Mouse (Mus musculus): ENCODE results near the gene Thra. TPM values are rescaled to one million over a fixed set of nuclear protein-coding genes. Genes with fewer than 3 reads are reported as not detected.
A peak's percentile ranks its signal among the peaks of the same experiment; 100 is the strongest.
"Not testable (repeated sequence)": the region's sequence is repeated elsewhere in the genome, so short reads cannot be mapped to it uniquely, and the experiment has no call there.

Thra gene
- total RNA-seq, 4 experiments from 2014 or later = 92.5 to 98.4 (median 95.1) TPM

DNA sequence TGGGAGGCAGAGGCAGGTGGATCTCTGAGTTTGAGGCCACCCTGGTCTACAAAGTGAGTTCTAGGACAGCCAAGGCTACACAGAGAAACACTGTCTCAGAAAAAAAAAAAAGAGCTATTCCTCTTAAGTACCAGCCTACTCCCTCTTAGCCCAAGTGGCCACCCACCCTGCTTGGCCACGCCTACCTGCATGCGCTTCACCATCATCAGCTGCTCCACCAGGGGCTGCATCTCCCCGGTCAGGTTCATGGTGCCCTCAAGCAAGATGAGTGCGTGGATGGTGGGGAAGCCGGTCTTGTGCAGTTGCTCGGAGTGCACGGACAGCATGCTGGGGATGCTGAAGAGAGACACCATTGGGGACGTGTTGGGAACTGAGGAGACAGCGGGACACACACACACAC is 24.5 kb upstream of the Thra start:
- no peak for DNase-seq (ENCODE audit: low spot score)

DNA sequence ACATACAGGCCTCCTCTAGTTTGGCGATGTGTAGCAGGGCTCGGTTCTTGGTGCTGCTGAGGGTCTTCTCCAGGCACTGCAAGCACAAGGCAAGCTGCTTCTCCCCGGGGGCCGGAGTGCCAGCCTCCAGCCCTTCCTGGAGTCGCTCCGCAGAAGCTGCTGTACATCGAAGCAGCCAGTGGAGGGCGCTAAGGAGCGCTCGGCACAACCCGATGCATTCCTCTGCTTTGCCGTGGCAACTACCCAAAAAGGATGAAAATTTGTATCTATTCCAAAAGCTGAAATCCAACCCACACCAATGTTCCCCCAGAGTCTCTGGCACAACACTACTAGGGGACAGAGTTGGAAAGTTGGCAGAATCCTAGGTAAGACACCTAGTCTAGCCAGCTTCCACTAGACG is 22.5 kb upstream of the Thra start:
- peak; percentile 72 for DNase-seq (ENCODE audit: low spot score)

DNA sequence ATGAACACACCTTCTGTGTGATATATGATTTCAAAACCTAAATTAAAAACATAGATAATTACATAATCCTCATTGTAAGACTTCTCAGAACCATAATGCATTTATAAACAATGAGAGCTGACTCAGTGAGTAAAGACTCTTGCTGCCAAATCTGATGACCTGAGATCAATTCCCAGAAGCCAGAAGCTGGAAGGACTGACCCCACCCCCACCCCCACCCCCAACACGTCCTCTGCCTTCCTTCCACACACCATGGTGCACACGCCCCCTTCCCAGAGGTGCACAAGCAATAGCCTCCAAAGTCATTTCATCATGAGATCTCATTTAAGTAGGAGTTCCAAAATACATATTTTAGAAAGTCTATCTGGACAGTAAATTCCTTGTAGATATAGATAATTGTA is 19.7 kb upstream of the Thra start:
- no peak for DNase-seq (ENCODE audit: low spot score)

DNA sequence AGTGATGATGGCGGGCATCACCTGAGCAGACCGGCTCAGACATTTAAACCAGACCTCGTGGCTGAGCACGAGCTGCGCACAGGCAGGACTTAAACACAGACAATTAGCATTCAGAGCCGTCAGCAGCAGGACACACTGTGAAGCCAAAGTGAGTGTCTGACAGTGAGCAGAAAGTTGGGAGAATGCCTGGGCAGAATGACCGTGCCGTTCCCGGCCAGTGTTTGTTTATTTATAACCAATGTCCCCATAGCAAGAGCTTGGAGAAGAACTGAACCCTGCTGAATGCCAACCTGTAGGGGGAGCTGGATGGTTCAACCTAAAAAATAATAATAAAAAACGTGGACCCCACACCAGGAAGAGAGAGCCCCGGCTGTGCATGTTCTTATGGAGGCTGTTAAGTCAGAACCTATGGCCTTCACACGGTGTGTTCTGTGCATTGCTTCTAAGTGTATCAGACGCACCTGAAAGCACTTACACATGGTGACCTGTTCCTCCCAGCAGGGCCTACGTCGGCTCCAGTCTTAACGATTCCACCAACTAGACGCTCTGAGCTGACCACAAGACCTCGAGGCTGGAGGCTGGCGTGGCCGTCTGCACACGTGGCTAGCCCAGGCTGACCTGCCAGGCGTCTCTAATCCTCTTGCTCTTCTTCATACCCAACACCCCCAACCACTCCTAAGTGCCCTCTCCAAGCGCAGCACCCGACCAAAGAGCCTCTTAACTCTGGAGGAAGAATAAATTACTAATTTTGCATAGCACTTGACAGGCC is 18.8 kb upstream of the Thra start:
- DNase-seq (ENCODE audit: low spot score) = peak; percentile 89

GRCm38 (mm10) chr11:98723098-98723497 is 17.3 kb upstream of the Thra start:
- no peak for DNase-seq (ENCODE audit: low spot score)

DNA sequence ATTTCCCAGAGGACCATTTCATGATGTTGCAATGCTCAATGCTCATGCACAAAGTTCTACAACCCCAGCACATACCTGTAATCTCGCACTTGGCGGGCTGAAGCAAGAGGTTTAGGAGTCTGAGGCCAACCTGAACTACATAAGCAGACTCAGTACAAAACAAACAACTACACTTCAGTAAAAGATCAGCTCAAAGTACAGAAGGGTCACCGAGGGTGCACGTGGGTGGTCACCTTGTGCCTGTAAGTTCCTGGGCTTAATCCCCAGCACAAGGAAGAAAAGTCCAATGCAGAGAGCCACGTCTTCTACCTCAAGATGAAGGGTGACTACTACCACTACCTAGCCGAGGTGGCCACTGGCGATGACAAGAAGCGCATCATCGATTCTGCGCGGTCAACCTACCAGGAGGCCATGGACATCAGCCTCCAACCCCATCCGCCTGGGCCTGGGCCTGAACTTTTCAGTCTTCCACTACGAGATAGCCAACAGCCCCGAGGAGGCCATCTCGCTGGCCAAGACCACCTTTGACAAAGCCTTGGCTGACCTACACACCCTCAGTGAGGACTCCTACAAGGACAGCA is 14.4 kb upstream of the Thra start:
- DNase-seq (ENCODE audit: low spot score) = no peak

DNA sequence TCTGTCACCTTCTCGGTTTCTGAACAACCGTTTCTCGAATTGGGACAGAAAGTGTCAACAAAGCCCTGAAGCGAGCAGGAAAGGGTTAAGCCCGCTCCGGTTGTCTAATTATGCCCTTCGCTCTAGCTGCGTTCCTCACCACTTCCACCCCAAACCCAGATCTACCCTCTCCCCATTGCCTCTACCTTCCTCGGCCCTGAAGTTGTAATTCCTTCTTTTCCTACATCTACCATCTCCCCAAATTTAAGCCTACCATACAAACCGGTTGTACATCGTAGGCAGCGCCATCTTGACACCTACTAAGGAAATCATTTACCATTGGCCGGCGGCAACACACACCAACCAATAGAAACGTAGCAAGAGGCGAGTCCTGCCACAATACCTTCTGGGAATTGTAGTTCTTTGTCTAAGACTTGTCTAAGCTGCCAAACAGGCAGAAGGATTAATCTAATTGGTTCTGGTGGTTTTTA is 11.3 kb upstream of the Thra start, which contains the start of gene Med24:
Med24 (minus strand) TSS at position 317 of the 470 bp plus-strand sequence.
- peak; percentile 95 for DNase-seq (ENCODE audit: low spot score)

- no peak for DNase-seq (ENCODE audit: low spot score)
Observed at GRCm38 (mm10) chr11:98730727-98731126, 9.7 kb upstream of the Thra start.

- DNase-seq (ENCODE audit: low spot score) = no peak
Observed at GRCm38 (mm10) chr11:98731134-98731533, 9.3 kb upstream of the Thra start.

DNA sequence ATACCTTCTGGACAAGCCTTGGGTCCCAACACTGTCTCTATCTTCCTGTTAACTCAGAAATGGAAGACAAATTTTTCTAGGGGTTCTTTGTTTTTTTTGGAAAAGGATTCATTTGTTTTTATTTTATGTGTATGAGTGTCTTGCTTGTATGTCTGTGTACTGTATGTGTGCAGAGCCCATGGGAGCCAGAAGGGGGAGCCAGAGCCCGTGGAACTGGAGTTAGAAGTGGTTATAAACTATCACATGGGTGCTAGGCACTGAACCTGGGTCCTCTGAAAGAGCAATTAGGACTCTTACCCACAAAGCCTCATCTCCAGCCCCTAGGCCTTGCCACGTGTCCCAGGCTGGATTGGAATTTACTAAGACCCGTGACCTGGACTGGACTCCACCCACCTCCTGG is 6.4 kb upstream of the Thra start:
- no peak for DNase-seq (ENCODE audit: low spot score)

DNA sequence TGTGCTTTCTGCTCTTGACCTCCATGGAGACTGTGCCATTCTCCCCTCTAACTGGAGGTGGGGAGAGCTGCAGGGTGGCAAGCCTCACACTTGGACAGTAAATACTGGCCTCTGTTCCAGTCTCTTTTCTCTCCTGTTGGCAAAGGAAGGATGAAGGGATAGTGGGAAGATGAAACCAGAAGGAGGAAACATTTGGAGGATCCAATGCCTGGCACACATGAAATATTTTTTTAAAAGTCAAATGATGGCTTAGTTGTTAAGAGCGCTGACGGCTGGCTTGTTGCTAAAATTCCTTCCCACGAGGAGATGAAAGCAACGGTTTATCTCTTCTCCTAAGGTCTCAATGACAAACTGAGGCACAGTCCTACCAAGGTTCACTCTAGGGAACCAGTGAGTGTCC is 5.3 kb upstream of the Thra start:
- no peak for DNase-seq (ENCODE audit: low spot score)

DNA sequence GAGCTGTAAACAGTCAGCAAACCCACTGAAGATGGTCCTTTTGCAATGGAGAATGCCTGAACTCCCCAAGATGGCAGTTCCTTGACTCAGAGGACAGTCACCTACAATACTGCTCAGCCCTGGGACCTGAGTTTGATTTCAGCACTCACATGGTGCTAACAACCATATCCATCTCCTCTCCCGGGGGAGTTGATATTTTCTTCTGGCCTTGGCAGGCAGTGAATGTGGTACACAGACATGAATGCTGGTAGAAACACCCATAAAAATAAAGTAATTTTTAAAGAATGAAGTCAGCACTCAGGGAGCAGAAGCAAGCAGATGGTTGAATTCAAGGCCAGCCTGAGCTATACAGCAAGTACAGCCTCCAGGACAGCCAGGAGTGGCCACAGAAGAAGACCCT is 4.3 kb upstream of the Thra start:
- DNase-seq (ENCODE audit: low spot score) = no peak

GRCm38 (mm10) chr11:98737220-98737619 is 3.2 kb upstream of the Thra start:
- not testable (repeated sequence) for DNase-seq (ENCODE audit: low spot score)

DNA sequence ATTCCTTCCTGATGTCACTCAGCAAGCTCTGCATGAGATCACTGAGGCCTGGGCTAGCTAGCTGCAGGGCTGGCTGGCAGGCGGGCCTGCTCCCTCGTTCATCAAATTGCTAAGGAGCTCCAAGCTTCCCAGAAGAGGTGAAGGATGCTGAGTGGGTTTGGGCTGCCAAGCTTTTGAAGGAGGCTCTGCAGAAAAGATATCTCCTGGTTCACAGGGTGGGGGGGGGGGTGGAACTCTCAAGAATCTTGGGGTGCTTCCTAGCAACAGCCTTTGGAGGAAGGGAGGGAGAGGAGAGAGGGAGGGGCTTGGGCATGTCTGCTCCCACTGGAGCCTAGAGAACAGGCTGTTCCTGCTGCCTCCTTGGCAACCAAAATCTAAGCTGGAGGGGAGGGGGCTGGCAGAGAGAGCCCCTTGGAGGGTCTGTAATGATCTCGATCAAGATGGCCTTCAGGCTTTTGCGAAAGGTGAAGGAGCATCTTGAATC is 2.0 kb upstream of the Thra start:
- DNase-seq (ENCODE audit: low spot score) = no peak

DNA sequence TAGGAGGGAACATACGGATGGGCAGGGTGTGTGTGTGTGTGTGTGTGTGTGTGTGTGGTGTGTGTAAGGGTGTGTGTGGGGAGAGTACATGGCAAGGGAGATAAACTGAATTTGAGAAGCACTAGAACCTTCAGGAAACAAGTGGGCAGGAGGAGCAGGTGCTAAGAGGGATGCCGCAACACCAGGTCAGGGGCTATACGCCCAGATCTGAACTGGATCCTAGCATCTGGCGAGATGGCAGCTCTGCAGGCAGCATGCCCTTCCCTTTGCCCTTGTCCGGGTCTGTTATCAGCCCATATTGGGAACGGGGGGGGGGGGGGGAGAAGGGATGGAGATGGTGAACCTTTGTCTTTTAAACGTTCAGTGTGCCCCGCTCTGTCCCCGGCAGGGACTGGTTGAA is 1.5 kb upstream of the Thra start:
- no peak for DNase-seq (ENCODE audit: low spot score)

DNA sequence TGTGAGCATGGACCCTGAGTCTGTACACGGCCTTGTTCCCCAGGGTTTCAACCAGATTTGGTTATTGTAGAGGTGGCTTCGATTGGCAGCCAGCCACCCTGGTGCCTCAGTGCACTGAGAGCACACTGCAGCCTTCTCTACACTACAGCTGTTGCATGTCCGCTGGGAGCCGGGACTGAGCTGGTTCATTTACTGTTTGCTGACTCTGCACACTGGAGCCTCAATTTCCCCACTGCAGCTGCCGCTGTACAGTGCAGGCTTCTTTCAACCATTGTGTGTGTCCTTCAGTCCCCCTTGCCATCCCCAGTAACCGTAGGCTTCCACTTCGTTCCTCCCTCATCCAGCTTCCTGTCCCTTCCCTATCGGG is 429 bp upstream of the Thra start:
- DNase-seq (ENCODE audit: low spot score) = no peak

DNA sequence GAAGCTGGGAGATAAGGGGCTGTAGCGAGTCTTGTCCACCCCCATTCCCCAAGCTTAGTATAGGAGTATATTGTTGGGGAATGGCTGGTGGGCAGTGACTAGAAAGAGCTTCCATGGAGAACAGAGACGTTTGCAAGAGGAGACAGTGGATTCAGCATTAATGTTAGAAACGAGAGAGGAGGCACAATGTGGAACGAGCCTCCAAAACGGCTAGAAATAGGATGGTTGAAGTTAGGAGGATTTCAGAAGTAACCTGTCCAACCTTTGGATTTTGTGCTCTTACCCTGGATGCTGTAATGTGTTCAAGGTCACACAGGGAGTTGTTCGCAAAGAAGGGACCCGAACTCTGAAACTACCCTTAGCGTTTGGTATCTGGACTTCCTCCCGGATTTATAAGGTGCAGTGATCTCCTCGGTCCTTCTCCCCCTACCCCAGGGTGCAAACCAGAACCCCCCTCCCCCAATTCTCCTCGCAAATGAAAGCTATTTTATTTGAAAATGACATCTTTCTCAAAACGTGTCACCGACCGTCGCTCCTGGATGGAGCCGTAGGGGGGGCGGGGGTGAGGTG is 698 bp downstream of the Thra start:
- no peak for DNase-seq (ENCODE audit: low spot score)

DNA sequence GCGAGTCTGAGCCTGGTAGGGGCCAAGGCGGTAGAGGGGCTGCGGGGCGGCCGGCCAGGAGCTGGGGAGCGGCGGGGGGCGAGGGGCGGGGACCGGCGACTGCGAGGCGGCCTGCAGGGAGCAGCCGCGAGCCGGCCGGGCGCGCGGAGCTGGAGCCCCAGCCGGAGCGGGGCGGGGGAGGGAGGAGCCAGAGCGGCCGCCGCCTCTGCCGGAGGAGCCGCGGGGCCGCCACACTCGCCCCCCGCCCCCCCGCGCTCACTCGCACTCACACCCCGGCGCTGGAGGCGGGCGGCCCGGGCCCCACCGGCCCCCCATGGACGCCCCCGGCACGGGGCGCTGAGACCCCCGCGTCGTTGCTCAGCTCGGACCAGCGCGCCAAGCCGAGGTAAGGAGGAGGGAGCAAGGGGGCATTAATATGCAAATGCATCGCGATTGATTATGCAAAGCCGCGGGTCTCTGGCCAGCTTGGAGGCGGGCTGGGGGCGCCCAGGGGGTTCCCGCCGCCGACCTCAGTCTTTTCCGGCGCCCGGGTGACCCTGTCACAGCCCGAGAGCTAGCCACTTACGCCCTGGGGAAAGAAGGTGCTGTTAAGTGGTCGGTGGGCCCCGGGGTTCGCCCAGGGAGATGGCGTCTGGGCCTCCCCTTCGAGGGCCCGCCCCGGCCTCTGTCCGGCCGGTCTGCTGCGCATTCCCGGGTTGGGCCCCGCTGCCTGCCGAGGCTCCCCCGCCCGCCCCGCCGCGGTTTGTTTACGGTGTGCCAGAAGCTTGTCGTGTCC is 1.4 kb downstream of the Thra start:
- DNase-seq (ENCODE audit: low spot score) = no peak

DNA sequence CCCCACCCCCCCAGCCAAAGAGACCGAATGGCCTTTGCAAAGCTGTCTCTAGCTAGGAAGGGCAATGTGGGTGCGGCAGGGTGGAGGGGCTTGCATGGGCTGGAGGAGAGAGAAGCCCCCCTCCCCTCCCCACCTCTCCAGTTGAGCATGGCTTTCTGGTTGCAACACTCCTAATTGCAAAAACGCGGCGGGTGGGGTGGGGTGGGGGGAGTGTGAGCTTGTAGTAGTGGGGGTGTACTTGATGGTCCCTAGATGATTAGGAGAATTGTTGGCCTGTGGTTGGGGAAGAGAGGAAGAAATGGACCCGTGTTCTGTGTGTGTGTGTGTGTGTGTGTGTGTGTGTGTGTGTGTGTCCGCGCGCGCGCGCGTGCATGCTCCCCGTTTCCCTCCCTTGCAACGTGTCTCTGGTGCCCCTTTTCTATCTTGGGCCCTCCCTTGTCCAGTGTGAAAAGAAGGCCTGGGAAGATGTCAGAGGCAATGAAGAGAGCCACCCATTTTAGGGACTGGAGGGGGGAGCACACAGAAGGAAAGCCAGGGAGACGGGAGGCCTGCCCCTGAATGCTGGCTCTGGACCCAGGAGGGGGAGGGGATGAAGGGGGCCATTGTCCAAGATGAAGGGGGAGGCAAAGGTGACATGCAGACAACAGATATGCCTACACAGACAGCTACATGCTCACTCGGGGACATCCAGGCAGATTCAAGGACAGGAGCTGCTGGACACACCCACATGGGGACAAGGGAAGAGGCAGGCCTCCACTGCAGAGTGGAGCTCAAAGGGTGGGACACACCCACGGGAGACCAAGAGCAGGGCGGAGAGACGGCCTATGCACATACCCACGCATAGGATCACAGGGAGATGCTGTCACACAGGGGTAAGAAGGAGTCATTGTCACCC is 2.2 kb downstream of the Thra start:
- DNase-seq (ENCODE audit: low spot score) = no peak

GRCm38 (mm10) chr11:98743655-98744345 is 3.4 kb downstream of the Thra start:
- peak; percentile 59 for DNase-seq (ENCODE audit: low spot score)

Data from heart, adult 8-10 months (tissue).